Mouse (Mus musculus) lung, embryonic 14.5 days (tissue): Measurements from ENCODE around the gene Maff. TPM values are rescaled to one million over a fixed set of nuclear protein-coding genes. Genes with fewer than 3 reads are reported as not detected.
A peak's percentile ranks its signal among the peaks of the same experiment; 100 is the strongest.

Experiments used
- ATAC-seq: fragments of 200-750 bp; cut with Nextera tagmentation; 2 replicates; pipeline ENCODE4 v1.8.0; 2017; ENCODE audit warnings: mild to moderate bottlenecking, moderate TSS enrichment, moderate library complexity; ENCODE audit not compliant: insufficient read depth
- DNase-seq: peaks from one replicate; pipeline ENCODE4 v3.0.0-alpha.2; 2015
- H3K27ac ChIP-seq: fragments of 300-500 bp; sonication (generic); 2 replicates; pipeline ENCODE4 v1.5.1; 2014; ENCODE audit warnings: low read depth, mild to moderate bottlenecking, moderate library complexity
- H3K27me3 ChIP-seq: fragments of 300-500 bp; sonication (generic); 2 replicates; pipeline ENCODE4 v1.6.1; 2014; ENCODE audit warnings: low read length, control low read depth; ENCODE audit not compliant: insufficient read depth
- H3K36me3 ChIP-seq: fragments of 300-500 bp; sonication (generic); 2 replicates; pipeline ENCODE4 v1.6.1; 2014; ENCODE audit warnings: control low read depth; ENCODE audit not compliant: insufficient read depth
- H3K4me1 ChIP-seq: fragments of 300-500 bp; sonication (generic); 2 replicates; pipeline ENCODE4 v1.6.1; 2014; ENCODE audit warnings: antibody characterized with exemption, control low read depth; ENCODE audit not compliant: insufficient read depth
- H3K4me2 ChIP-seq: fragments of 300-500 bp; sonication (generic); 2 replicates; pipeline ENCODE4 v1.6.1; 2014; ENCODE audit warnings: mild to moderate bottlenecking
- H3K4me3 ChIP-seq: fragments of 300-500 bp; sonication (generic); 2 replicates; pipeline ENCODE4 v1.5.1; 2014; ENCODE audit warnings: low read depth, low read length
- H3K9ac ChIP-seq: fragments of 300-500 bp; sonication (generic); 2 replicates; pipeline ENCODE4 v1.6.1; 2014
- H3K9me3 ChIP-seq: fragments of 300-500 bp; sonication (generic); 2 replicates; pipeline ENCODE4 v1.6.1; 2016; ENCODE audit warnings: low read depth, low read length, control low read depth
- CTCF ChIP-seq: IDR thresholded peaks from 2 replicates; pipeline ENCODE4 v1.5.1; 2016; ENCODE audit warnings: antibody characterized with exemption, low read depth
- WGBS: fragments of 180-500 bp; shearing (Covaris S2); extraction: QIAGEN DNeasy Blood & Tissue Kit; methylation state at CpG from one replicate; pipeline ENCODE4 v1.1.7; 2014; 5-methylcytosine and 5-hydroxymethylcytosine counted together
- microRNA counts: library from miRNA; unstranded; fragments of <30 nt; microRNA quantifications from one replicate; lab custom pipeline; 2016
- microRNA-seq: library from miRNA; unstranded; fragments of <30 nt; microRNA quantifications from one replicate; pipeline ENCODE4, GENCODE M21; 2016; ENCODE audit warnings: borderline number of aligned reads
- polyA plus RNA-seq: library from polyadenylated mRNA; unstranded; fragments of >200 nt; fragmentation: Nextera tagmentation; extraction: Ambion mirVana; gene quantifications from 2 replicates; pipeline ENCODE4 v1.2.1, GENCODE M21; 2014

Gene Maff
- polyA plus RNA-seq, 1 experiment from 2014 or later = 3.3 TPM

GRCm38 (mm10) chr15:79402836-79403762, 56.7 kb downstream of the Maff start, which contains the start of gene Tmem184b:
Gene Tmem184b (minus strand): TSS chr15:79403569.
- under 1% methylated on average over 90 of the region's 90 CpGs for WGBS
- H3K4me2 ChIP-seq = peak within 1 kb of the TSS; percentile 94
- DNase-seq = peak; percentile 95
- TF ChIP-seq CTCF = no peak
- no peaks in the 10 kb centered on the region for H3K9me3 ChIP-seq
- peaks cover 32% of the 10 kb centered on the region for H3K4me1 ChIP-seq
- peak; percentile 86 for ATAC-seq
- no peaks in the 10 kb centered on the region for H3K27me3 ChIP-seq
- H3K27ac ChIP-seq = peak within 1 kb of the TSS; percentile 85
- peak within 1 kb of the TSS; percentile 87 for H3K9ac ChIP-seq
- peak within 1 kb of the TSS; percentile 96 for H3K4me3 ChIP-seq
- no peaks in the 10 kb centered on the region for H3K36me3 ChIP-seq

- peak overlapping the region; percentile 94 for H3K4me2 ChIP-seq
- ATAC-seq = peak; percentile 9; the same call in 1 of the 2 replicates
- peak; percentile 44 for DNase-seq
- WGBS = 15% methylated on average over 9 of the region's 9 CpGs
- H3K27ac ChIP-seq = peak overlapping the region; percentile 85; the same call in 1 of the 2 replicates
- H3K4me3 ChIP-seq = peak overlapping the region; percentile 96
- TF ChIP-seq CTCF = no peak
- no peaks in the 10 kb centered on the region for H3K36me3 ChIP-seq
- no peaks in the 10 kb centered on the region for H3K27me3 ChIP-seq
- no peaks in the 10 kb centered on the region for H3K9me3 ChIP-seq
- H3K9ac ChIP-seq = peak overlapping the region; percentile 87
- peaks cover 32% of the 10 kb centered on the region for H3K4me1 ChIP-seq
Measured at GRCm38 (mm10) chr15:79403763-79404210, 57.4 kb downstream of the Maff start.

GRCm38 (mm10) chr15:79404277-79404676, 57.9 kb downstream of the Maff start:
- no peak overlapping the region for H3K4me2 ChIP-seq

GRCm38 (mm10) chr15:79406564-79406963, 60.1 kb downstream of the Maff start:
- Histone ChIP-seq H3K27me3 (no peaks in the 10 kb centered on the region), H3K4me2 (no peak overlapping the region), H3K9me3 (no peaks in the 10 kb centered on the region), H3K36me3 (no peaks in the 10 kb centered on the region), H3K4me1 (peaks cover 7% of the 10 kb centered on the region), H3K27ac (no peak overlapping the region), H3K9ac (no peak overlapping the region), H3K4me3 (no peak overlapping the region)
- ATAC-seq (no peak), DNase-seq (no peak)
- WGBS = 80% methylated on average over 4 of the region's 4 CpGs
- TF ChIP-seq CTCF = no peak

More at GRCm38 (mm10) chr15:79404277-79404676, 57.9 kb downstream of the Maff start:
- DNase-seq (no peak), ATAC-seq (no peak)
- TF ChIP-seq CTCF = no peak
- Histone ChIP-seq H3K4me3 (no peak overlapping the region), H3K9me3 (no peaks in the 10 kb centered on the region), H3K4me1 (peaks cover 29% of the 10 kb centered on the region), H3K27me3 (no peaks in the 10 kb centered on the region), H3K27ac (no peak overlapping the region), H3K9ac (no peak overlapping the region), H3K36me3 (no peaks in the 10 kb centered on the region)
- 68% methylated on average over 1 of the region's 1 CpGs for WGBS

MicroRNAs encoded within 50 kb of the gene (microRNA counts, 519-probe panel; counts per million panel counts)
- 1,836 counts per million, percentile 16 among the panel's probes with 10 or more counts for microRNA mmu-miR-1943 (lab: Ali Mortazavi, UCI)

Small RNAs within 50 kb of the gene (microRNA-seq; reads per million reads assigned to microRNA genes)
- 2.6 reads per million, percentile 6 among the genes with 10 or more reads in this experiment for gene Mir1943

Other genes with a start within 250 kb of the Maff start
- 7.5 and 9.0 TPM in 2 replicates for gene Micall1, start 237.7 kb upstream of the Maff start, polyA plus RNA-seq
- 315 and 325 TPM in 2 replicates for gene Polr2f, start 205.6 kb upstream of the Maff start, polyA plus RNA-seq
- gene 1700088E04Rik, start 205.4 kb upstream of the Maff start, polyA plus RNA-seq = 6.0 and 7.1 TPM in 2 replicates
- 0.37 and 0.79 TPM in 2 replicates for gene Sox10, start 181.4 kb upstream of the Maff start, polyA plus RNA-seq
- gene Pick1, start 117.4 kb upstream of the Maff start, polyA plus RNA-seq = 18.1 and 18.7 TPM in 2 replicates
- gene Gm49486, start 117.2 kb upstream of the Maff start, polyA plus RNA-seq = 0.18 and 0.53 TPM in 2 replicates
- gene Slc16a8, start 91.9 kb upstream of the Maff start, polyA plus RNA-seq = 0.11 and 0.18 TPM in 2 replicates
- 3.1 and 3.9 TPM in 2 replicates for gene Baiap2l2, start 61.1 kb upstream of the Maff start, polyA plus RNA-seq
- gene Pla2g6, start 18.2 kb upstream of the Maff start, polyA plus RNA-seq = 15.2 and 18.4 TPM in 2 replicates
- 77.3 and 78.3 TPM in 2 replicates for gene Tmem184b, start 56.9 kb downstream of the Maff start, polyA plus RNA-seq
- gene Csnk1e, start 108.9 kb downstream of the Maff start, polyA plus RNA-seq = 93.2 and 99.6 TPM in 2 replicates
- gene Kcnj4, start 158.6 kb downstream of the Maff start, polyA plus RNA-seq = not detected in 2 replicates
- 60.3 and 68.2 TPM in 2 replicates for gene Kdelr3, start 169.8 kb downstream of the Maff start, polyA plus RNA-seq
- 78.9 and 83.8 TPM in 2 replicates for gene Ddx17, start 200.1 kb downstream of the Maff start, polyA plus RNA-seq